Mouse (Mus musculus) liver, embryonic 14.5 days (tissue): ENCODE measurements around the gene Ogfod1. TPM values are rescaled to one million over a fixed set of nuclear protein-coding genes. Genes with fewer than 3 reads are reported as not detected.

Source experiments
- ATAC-seq: fragments of 200-750 bp; cut with Nextera tagmentation; 2 replicates; pipeline ENCODE4 v1.8.0; 2017; ENCODE audit warnings: moderate number of reproducible peaks, mild to moderate bottlenecking, moderate library complexity; ENCODE audit not compliant: insufficient read depth
- DNase-seq, 3 experiments: peaks; one replicate each; pipeline ENCODE4 v3.0.0-alpha.2; 2012 to 2013; ENCODE audit warnings: low read depth in 3 of 3, low spot score in 3 of 3
- H3K27ac ChIP-seq: fragments of 300-500 bp; sonication (generic); 2 replicates; pipeline ENCODE4 v1.5.1; 2014; ENCODE audit warnings: moderate library complexity, mild to moderate bottlenecking, control low read depth, inconsistent platforms
- H3K27me3 ChIP-seq: fragments of 300-500 bp; sonication (generic); 2 replicates; pipeline ENCODE4 v1.6.1; 2014; ENCODE audit warnings: mild to moderate bottlenecking, low read length, moderate library complexity; ENCODE audit not compliant: control insufficient read depth, insufficient read depth
- H3K36me3 ChIP-seq: fragments of 300-500 bp; sonication (generic); replicated peaks from 2 replicates; pipeline ENCODE4 v1.6.1; 2014; ENCODE audit warnings: low read depth; ENCODE audit not compliant: control insufficient read depth, insufficient read depth
- H3K4me1 ChIP-seq, 2 experiments: fragments of 200-500 bp in 1 of 2; fragments of 300-500 bp in 1 of 2; sonication (generic) in 1 of 2; replicated peaks; 2 replicates each; pipeline ENCODE4 v1.6.1; 2012 to 2014; ENCODE audit warnings: antibody characterized with exemption in 1 of 2, inconsistent platforms in 1 of 2, low read length in 1 of 2; ENCODE audit not compliant: control insufficient read depth in 2 of 2, insufficient read depth in 2 of 2
- H3K4me2 ChIP-seq: fragments of 300-500 bp; sonication (generic); 2 replicates; pipeline ENCODE4 v1.6.1; 2014; ENCODE audit warnings: low read depth, mild to moderate bottlenecking, control low read depth, moderate library complexity
- H3K4me3 ChIP-seq, 2 experiments: fragments of 200-500 bp in 1 of 2; fragments of 300-500 bp in 1 of 2; sonication (generic) in 1 of 2; 2 replicates each; pipeline ENCODE4 v1.5.1; 2012 to 2014; ENCODE audit warnings: low read depth in 2 of 2, low read length in 2 of 2, mild to moderate bottlenecking in 2 of 2, control low read depth in 1 of 2, inconsistent platforms in 1 of 2, moderate library complexity in 1 of 2; ENCODE audit not compliant: insufficient read depth in 1 of 2
- H3K9ac ChIP-seq: fragments of 300-500 bp; sonication (generic); replicated peaks from 2 replicates; pipeline ENCODE4 v1.6.1; 2014; ENCODE audit warnings: mild to moderate bottlenecking, control low read depth, moderate library complexity
- H3K9me3 ChIP-seq: fragments of 300-500 bp; sonication (generic); 2 replicates; pipeline ENCODE4 v1.6.1; 2016; ENCODE audit warnings: low read length, mixed read lengths; ENCODE audit not compliant: control insufficient read depth
- CTCF ChIP-seq: IDR thresholded peaks from 2 replicates; pipeline ENCODE4 v1.5.1; 2016; ENCODE audit warnings: antibody characterized with exemption, low read depth, control low read depth
- EP300 ChIP-seq: IDR thresholded peaks from 2 replicates; pipeline ENCODE4 v1.6.1; 2016; ENCODE audit warnings: antibody characterized with exemption, low read depth
- WGBS: fragments of 180-500 bp; shearing (Covaris S2); extraction: QIAGEN DNeasy Blood & Tissue Kit; methylation state at CpG from one replicate; pipeline ENCODE4 v1.1.7; 2014; ENCODE audit not compliant: insufficient replicate concordance; 5-methylcytosine and 5-hydroxymethylcytosine counted together
- polyA plus RNA-seq, 2 experiments: library from polyadenylated mRNA; depleted of rRNA in 1 of 2; stranded (reverse) in 1 of 2; unstranded in 1 of 2; fragments of >200 nt; fragmentation: Nextera tagmentation in 1 of 2; extraction: Ambion mirVana in 1 of 2; gene quantifications; 2 replicates each; pipeline versions ENCODE4 v1.2.1 to v1.2.3; 2012 to 2014

Ogfod1 gene
- polyA plus RNA-seq, 2 experiments: 3.2 to 4.0 TPM

DNA sequence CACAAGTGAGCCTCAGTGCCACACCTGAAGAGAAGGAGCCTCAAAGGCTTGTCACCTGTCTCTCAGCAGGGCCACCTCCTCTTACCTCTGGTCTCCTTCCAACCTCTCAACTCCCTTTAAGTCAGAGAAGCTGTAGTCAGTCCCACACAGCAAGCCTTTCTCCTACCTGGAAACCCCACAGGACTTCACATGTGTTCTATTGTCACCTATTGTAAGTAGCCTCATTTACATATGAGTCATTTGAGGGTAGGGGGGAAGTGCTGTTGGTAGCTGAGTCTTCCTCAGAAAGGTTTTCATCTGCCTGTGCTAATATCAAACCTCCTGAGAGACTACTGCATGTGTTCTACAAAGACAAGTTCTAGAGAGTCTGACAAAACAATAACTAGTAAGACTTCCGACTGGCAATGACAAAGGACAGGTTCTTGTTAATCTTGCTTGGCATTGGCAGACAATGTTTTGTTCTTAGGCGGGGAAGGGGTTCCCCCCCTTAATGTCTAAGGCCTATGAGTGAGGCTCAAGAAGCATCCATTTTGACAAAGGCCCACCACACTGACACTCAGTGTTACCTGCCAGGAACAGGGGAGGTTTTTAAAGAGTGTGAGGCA lies 26.8 kb upstream of the Ogfod1 start:
- 38% methylated on average over 2 of the region's 2 CpGs for WGBS
- Histone ChIP-seq H3K9ac (peak overlapping the region; percentile 95), H3K4me3 (peak overlapping the region; percentile 89 to 93), H3K27me3 (no peaks in the 10 kb centered on the region), H3K9me3 (no peaks in the 10 kb centered on the region), H3K4me1 (peaks cover 26 to 33% of the 10 kb centered on the region in 2 experiments), H3K4me2 (peak overlapping the region; percentile 100), H3K27ac (peak overlapping the region; percentile 46), H3K36me3 (peaks cover 2% of the 10 kb centered on the region)
- no peak for ATAC-seq
- DNase-seq: no peak
- TF ChIP-seq EP300 (no peak), CTCF (no peak)

DNA sequence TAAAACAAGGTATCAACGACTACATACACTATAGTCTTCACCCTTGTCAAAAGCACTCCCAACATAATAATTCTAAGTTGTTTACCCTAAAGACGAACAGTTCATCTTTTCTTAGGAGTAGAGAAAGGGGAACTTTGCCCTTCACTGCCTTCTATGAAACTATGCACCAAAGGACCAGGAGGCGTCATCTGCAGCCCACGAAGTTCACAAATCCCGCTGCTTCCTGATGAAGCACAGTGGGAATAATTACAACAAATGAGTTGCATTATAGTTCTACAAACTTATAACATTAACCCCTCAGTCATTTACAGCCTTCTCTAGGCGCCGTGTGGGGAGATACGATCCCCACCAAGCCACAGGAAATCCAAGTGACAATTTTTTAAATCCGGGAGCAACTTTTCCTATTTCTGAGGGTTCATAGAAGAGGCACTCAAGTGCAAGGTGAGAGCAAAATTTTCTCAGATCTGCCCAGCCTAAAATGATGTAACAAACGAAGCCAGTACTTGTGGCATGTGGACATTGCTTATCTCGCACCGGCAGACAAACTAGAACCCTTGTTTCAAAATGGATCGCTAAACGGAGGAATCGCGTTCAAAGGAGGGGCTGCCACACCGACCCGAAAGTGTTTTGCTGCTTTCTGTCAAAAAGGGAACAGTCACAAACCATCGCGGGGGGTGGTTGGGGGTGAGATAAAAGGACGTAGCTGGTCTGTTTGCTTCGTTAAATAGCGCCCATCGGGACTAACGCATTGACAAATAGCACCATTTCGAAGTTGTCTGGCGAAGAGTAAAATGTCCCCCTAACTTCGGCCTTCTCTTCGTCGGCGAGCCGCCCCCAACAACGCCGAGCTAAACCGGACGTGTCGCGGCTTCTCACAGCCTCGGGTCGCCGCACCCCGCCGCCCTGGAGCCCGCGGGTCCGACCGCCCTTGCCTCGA lies 25.7 kb upstream of the Ogfod1 start:
- TF ChIP-seq CTCF (no peak), EP300 (peak; percentile 56)
- no peaks in the 10 kb centered on the region for H3K9me3 ChIP-seq
- DNase-seq: peak; percentile 55 to 57 (median 56)
- H3K4me1 ChIP-seq: peaks cover 26 to 33% of the 10 kb centered on the region in 2 experiments
- H3K4me3 ChIP-seq: peak overlapping the region; percentile 89 to 93
- WGBS: under 1% methylated on average over 48 of the region's 48 CpGs
- peak overlapping the region; percentile 94 for H3K27ac ChIP-seq
- no peaks in the 10 kb centered on the region for H3K27me3 ChIP-seq
- peak; percentile 23; the same call in 1 of the 2 replicates for ATAC-seq
- peak overlapping the region; percentile 95 for H3K9ac ChIP-seq
- no peaks in the 10 kb centered on the region; the same call in 1 of the 2 replicates for H3K36me3 ChIP-seq
- H3K4me2 ChIP-seq: peak overlapping the region; percentile 100

DNA sequence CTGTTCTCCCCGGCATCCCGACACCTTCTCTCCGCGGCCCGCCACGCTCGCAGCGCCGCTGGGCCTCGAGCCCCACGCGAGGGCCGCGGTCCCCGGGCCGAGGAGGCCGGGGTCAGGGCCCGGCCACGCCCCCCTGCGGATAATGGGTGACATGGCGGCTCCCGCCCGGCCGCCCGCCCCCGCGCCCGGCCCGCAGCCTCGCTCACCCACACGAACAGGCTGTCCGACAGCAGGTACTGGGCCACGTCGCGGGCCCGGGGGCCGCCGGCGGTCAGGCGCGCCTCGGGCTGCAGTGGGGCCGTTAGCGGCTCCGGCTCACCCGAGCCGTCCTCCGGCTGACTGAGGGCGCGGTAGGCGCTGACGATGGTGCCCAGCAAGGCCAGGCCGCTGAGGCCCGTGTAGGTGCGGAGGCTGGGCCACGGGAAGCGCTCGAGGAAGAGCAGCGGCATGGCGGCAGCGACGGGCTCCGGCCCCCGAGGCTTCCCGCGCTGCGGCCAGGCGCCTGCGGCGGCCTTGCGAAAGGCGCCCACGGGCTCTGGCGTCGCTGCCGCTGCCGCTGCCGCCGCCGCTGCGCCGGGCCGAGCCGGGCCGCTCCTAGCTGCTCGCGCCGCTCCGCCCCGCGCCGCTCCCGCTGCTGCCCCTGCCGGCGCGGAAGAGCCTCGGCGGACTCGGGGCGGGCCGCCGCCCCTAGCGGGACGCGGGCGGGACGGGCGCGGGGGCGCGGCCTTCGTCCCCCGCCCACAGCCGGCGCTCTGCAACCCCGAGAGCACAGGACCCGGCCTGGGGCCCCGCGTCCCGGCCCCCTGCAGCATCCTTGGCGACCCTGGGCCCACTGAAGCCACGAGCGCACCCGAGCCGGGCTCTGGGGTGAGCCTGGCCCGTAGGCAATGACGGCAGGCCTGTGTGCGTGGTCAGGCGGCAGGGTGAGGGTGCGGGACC lies 24.7 kb upstream of the Ogfod1 start, which contains the start of gene Amfr:
Amfr (minus strand) TSS at position 830 of the 939 bp plus-strand sequence.
- Histone ChIP-seq H3K4me2 (peak within 1 kb of the TSS; percentile 100), H3K4me1 (peaks cover 26 to 33% of the 10 kb centered on the region in 2 experiments), H3K27ac (peak within 1 kb of the TSS; percentile 94), H3K4me3 (peak within 1 kb of the TSS; percentile 89 to 93), H3K9me3 (no peaks in the 10 kb centered on the region), H3K36me3 (no peaks in the 10 kb centered on the region), H3K27me3 (no peaks in the 10 kb centered on the region), H3K9ac (peak within 1 kb of the TSS; percentile 95)
- ATAC-seq: peak; percentile 92
- peak; percentile 66 to 70 (median 70) for DNase-seq
- whole genome bisulfite sequencing: under 1% methylated on average over 97 of the region's 130 CpGs
- TF ChIP-seq EP300 (no peak), CTCF (peak; percentile 35)

DNA sequence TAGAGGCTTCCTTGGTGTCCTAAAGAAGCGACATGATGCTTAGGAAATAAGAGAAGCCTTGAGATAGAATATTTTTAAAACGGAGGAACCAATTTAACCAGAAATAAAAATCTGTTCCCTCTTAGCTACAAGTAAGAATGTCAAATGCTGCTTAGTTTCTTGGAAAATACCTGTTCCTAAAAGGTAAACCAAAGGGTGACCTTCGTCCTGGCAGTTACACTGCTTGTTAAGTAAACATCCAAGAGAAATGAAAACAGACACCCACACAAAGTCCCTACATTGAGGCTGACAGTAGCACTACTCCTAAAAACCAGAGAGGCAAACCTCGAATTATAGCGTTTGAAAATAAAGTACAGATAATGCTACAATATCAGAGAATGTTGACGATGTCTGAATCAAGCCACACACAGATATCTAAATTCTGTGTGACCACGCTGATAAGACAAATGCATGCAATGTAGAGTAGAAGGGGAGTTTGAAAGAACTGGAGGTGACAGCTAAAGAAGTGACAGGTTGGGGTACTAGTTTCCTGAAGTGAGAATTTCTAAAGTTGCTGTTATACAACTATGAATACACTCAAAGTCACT lies 23.9 kb upstream of the Ogfod1 start:
- Histone ChIP-seq H3K36me3 (no peaks in the 10 kb centered on the region), H3K4me2 (peak overlapping the region; percentile 100), H3K4me1 (peaks cover 26 to 33% of the 10 kb centered on the region in 2 experiments), H3K27ac (peak overlapping the region; percentile 92), H3K4me3 (peak overlapping the region; percentile 89 to 93), H3K9me3 (no peaks in the 10 kb centered on the region), H3K9ac (peak overlapping the region; percentile 95), H3K27me3 (no peaks in the 10 kb centered on the region)
- DNase-seq (peak in 1 of 3 experiments; percentile 54), ATAC-seq (no peak)
- WGBS: 8% methylated on average over 7 of the region's 7 CpGs
- TF ChIP-seq EP300 (peak; percentile 65), CTCF (no peak)
